Mouse (Mus musculus): ENCODE results near the gene Otub2. TPM values are rescaled to one million over a fixed set of nuclear protein-coding genes. Genes with fewer than 3 reads are reported as not detected.

Otub2 gene
- polyA plus RNA-seq (2015; fragmentation: Nextera tagmentation; extraction: Ambion mirVana) = 7.2 and 8.2 TPM in 2 replicates

DNA sequence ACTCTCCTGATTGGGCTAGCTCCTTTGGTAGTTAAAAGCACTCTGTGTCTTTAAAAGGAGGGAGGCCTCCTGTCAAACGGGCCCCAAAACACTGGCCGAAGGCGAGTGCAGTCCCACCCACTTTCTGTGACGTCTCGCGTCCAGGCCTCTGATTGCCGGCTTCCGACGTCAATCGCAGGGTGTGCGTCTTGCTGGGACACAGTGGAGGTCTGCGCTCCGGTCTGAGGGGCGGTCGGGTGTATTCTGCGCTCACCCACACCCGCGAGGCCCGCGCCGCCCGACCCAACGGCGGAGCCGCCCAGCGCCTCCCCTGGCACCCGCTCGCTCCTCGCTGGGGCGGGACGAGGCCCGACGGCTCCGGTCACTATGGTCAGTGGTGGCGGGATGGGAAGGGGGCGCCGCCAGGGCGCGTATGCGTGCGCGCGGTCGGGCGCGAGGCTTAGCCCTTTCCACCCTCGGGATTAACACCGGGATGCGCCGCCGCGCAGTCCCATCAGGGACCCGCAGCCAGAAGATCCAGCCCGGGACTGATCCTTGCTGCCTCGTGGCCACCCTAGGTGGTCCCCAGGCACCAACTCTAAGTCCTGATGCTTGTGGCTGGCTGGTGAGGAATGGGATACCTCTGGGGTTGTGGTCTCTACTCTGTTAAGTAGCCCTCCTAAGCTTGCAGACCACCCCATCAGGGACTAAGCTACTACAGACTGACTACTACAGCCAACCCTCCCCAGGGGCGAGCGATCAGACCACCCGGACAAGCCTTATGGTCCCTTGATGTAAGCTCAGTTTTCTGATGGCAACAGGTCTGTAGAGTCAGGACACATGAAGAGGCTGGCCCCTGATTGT, at the start of gene Otub2:
TSS of gene Otub2 (plus strand) at position 178 of the 843 bp plus-strand sequence.
- under 1% methylated on average over 55 of the region's 58 CpGs for WGBS
- peak; percentile 100 for ATAC-seq (ENCODE audit: low read depth)
- no peak within 1 kb of the TSS for H3K27ac ChIP-seq (ENCODE audit: low read length)

DNA sequence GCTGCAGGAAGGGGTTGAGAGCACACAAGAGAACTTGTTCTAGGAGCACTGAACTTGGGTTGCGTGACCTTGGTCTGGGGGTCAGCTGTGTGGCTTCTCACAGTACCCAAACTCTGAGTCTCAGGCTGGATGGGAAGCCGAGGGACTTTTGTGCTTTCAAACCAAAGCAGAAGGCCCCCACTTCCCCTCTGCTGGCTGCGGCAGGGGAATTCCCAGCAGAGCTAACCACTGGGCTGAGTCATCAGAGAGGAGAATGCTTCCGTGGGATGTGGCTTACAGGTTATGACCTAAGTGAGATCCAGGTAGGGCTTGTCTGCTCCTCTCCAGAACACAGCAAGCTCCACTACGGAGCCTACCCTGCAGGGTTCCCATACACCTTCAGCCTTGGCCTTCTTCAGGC, 47.3 kb upstream of the Otub2 start:
- WGBS = 75% methylated on average over 5 of the region's 5 CpGs
- H3K4me3 ChIP-seq (ENCODE audit: low read length) = no peak overlapping the region
- no peaks in the 10 kb centered on the region for H3K4me1 ChIP-seq (replicated peaks; ENCODE audit: control insufficient read depth, insufficient read depth, low read length)
- H3K27ac ChIP-seq (ENCODE audit: low read length) = no peak overlapping the region
- H3K27me3 ChIP-seq (ENCODE audit: control insufficient read depth, insufficient read depth, low read depth, low read length) = no peaks in the 10 kb centered on the region
- ATAC-seq (ENCODE audit: low read depth) = no peak
- H3K4me2 ChIP-seq (ENCODE audit: low read depth, low read length) = no peak overlapping the region
- H3K9ac ChIP-seq (ENCODE audit: low read length) = no peak overlapping the region
- H3K36me3 ChIP-seq (ENCODE audit: control insufficient read depth, insufficient read depth, low read length) = no peaks in the 10 kb centered on the region
- no peaks in the 10 kb centered on the region for H3K9me3 ChIP-seq (ENCODE audit: control insufficient read depth, low read length)

More for the DNA sequence above, at the start of gene Otub2:
- Histone ChIP-seq H3K36me3 (ENCODE audit: control insufficient read depth, insufficient read depth, low read length) (no peaks in the 10 kb centered on the region), H3K4me3 (ENCODE audit: low read length) (peak within 1 kb of the TSS; percentile 81), H3K4me2 (ENCODE audit: low read depth, low read length) (peak within 1 kb of the TSS; percentile 77), H3K9ac (ENCODE audit: low read length) (peak within 1 kb of the TSS; percentile 78), H3K9me3 (ENCODE audit: control insufficient read depth, low read length) (no peaks in the 10 kb centered on the region), H3K27me3 (ENCODE audit: control insufficient read depth, insufficient read depth, low read depth, low read length) (no peaks in the 10 kb centered on the region), H3K4me1 (replicated peaks; ENCODE audit: control insufficient read depth, insufficient read depth, low read length) (peaks cover 4% of the 10 kb centered on the region; the same call in 1 of the 2 replicates)

DNA sequence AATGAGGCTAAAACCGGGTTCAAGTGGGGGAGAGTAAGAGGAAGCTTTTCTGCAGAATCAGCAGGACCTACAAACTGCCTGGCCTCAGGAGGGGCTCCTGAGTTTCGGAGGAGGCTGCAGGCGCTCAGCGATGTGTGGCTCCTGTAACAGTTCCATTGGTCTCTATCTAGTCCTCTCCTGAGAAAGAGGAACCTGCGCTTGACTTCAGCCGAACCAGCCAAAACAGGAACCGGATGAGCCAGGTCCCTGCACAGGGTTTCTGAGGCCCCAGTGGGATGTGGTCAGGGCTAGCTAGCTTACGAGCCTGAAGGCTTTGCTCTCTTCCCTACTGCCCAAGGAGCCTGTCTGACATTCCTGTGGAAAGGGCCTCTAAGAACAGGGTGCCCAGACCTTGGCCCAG, 45.0 kb upstream of the Otub2 start:
- no peaks in the 10 kb centered on the region for H3K9me3 ChIP-seq (ENCODE audit: control insufficient read depth, low read length)
- H3K4me3 ChIP-seq (ENCODE audit: low read length) = no peak overlapping the region
- ATAC-seq (ENCODE audit: low read depth) = 0 out of 2 replicates have a peak, but pooled peaks have one; percentile 37
- no peak overlapping the region for H3K9ac ChIP-seq (ENCODE audit: low read length)
- H3K27ac ChIP-seq (ENCODE audit: low read length) = no peak overlapping the region
- WGBS = 65% methylated on average over 8 of the region's 8 CpGs
- no peak overlapping the region for H3K4me2 ChIP-seq (ENCODE audit: low read depth, low read length)
- H3K27me3 ChIP-seq (ENCODE audit: control insufficient read depth, insufficient read depth, low read depth, low read length) = no peaks in the 10 kb centered on the region
- no peaks in the 10 kb centered on the region for H3K36me3 ChIP-seq (ENCODE audit: control insufficient read depth, insufficient read depth, low read length)
- no peaks in the 10 kb centered on the region for H3K4me1 ChIP-seq (replicated peaks; ENCODE audit: control insufficient read depth, insufficient read depth, low read length)

DNA sequence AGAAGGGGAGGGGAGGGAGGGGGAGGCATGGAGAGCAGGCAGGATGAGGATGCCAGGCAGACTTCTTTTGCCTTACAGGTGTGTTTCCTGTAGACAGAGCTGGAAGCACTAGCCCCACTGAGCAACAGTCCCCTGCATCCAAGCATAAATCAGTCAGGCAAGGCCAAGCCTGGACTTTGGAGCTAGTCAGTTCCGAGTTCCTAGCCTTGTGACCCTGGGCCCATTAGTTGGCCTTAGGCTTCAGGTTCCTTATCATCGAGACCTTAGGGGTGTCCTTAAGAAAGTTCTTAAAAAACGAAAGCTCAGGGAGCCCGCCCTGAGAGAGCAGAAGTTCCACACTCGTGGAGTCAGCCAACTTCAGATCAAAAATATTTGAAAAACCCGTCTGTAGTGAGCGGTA, 43.5 kb upstream of the Otub2 start:
- Histone ChIP-seq H3K9ac (ENCODE audit: low read length) (no peak overlapping the region), H3K4me2 (ENCODE audit: low read depth, low read length) (no peak overlapping the region), H3K9me3 (ENCODE audit: control insufficient read depth, low read length) (no peaks in the 10 kb centered on the region), H3K27me3 (ENCODE audit: control insufficient read depth, insufficient read depth, low read depth, low read length) (no peaks in the 10 kb centered on the region), H3K36me3 (ENCODE audit: control insufficient read depth, insufficient read depth, low read length) (no peaks in the 10 kb centered on the region), H3K27ac (ENCODE audit: low read length) (no peak overlapping the region), H3K4me1 (replicated peaks; ENCODE audit: control insufficient read depth, insufficient read depth, low read length) (no peaks in the 10 kb centered on the region), H3K4me3 (ENCODE audit: low read length) (no peak overlapping the region)
- 59% methylated on average over 7 of the region's 7 CpGs for WGBS
- no peak for ATAC-seq (ENCODE audit: low read depth)

DNA sequence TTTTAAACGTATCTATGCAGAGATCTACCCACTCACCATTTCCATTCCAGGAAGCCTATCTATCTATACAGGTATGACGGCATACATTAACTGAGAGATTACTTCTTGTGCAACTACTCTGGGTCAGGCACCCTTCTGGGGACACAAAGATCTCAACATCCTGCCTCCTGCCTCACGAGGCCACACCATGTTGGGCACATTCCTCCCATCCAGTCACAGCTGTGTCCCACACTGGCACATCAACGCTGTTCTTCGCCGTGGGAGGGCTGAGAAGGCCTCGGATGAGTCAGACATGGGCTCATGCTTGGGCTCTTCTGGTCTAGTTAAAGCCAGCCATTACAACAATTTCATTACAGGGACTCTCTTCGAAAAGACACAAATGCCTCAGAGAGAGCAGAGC, 41.5 kb upstream of the Otub2 start:
- no peak overlapping the region for H3K4me3 ChIP-seq (ENCODE audit: low read length)
- H3K9me3 ChIP-seq (ENCODE audit: control insufficient read depth, low read length) = no peaks in the 10 kb centered on the region
- ATAC-seq (ENCODE audit: low read depth) = no peak
- WGBS = 56% methylated on average over 8 of the region's 8 CpGs
- H3K9ac ChIP-seq (ENCODE audit: low read length) = no peak overlapping the region
- H3K36me3 ChIP-seq (ENCODE audit: control insufficient read depth, insufficient read depth, low read length) = no peaks in the 10 kb centered on the region
- no peaks in the 10 kb centered on the region for H3K4me1 ChIP-seq (replicated peaks; ENCODE audit: control insufficient read depth, insufficient read depth, low read length)
- H3K27me3 ChIP-seq (ENCODE audit: control insufficient read depth, insufficient read depth, low read depth, low read length) = no peaks in the 10 kb centered on the region
- H3K27ac ChIP-seq (ENCODE audit: low read length) = no peak overlapping the region
- H3K4me2 ChIP-seq (ENCODE audit: low read depth, low read length) = no peak overlapping the region

DNA sequence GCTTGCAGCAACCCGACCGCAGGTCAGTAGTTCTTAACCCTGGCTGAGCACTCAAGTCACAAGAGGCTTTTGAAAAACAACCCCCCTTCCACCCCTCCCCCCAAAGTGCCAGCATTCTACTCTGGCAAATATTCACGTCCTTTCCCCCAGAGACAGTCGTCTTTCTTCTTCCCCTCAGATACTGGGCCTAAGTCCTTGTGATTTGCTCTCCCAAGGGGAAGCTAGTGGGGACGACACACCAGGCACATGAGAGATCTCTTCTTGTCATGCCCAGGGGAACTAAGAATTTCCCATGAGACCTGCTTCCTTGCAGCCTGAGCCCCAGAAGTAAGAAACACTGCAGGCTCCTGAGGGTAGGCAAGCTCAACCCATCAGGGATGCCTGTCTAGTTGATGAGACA, 41.1 kb upstream of the Otub2 start:
- Histone ChIP-seq H3K4me3 (ENCODE audit: low read length) (no peak overlapping the region), H3K27me3 (ENCODE audit: control insufficient read depth, insufficient read depth, low read depth, low read length) (no peaks in the 10 kb centered on the region), H3K9me3 (ENCODE audit: control insufficient read depth, low read length) (no peaks in the 10 kb centered on the region), H3K27ac (ENCODE audit: low read length) (no peak overlapping the region), H3K4me2 (ENCODE audit: low read depth, low read length) (no peak overlapping the region), H3K36me3 (ENCODE audit: control insufficient read depth, insufficient read depth, low read length) (no peaks in the 10 kb centered on the region), H3K4me1 (replicated peaks; ENCODE audit: control insufficient read depth, insufficient read depth, low read length) (no peaks in the 10 kb centered on the region), H3K9ac (ENCODE audit: low read length) (no peak overlapping the region)
- 32% methylated on average over 5 of the region's 5 CpGs for WGBS
- ATAC-seq (ENCODE audit: low read depth) = no peak

DNA sequence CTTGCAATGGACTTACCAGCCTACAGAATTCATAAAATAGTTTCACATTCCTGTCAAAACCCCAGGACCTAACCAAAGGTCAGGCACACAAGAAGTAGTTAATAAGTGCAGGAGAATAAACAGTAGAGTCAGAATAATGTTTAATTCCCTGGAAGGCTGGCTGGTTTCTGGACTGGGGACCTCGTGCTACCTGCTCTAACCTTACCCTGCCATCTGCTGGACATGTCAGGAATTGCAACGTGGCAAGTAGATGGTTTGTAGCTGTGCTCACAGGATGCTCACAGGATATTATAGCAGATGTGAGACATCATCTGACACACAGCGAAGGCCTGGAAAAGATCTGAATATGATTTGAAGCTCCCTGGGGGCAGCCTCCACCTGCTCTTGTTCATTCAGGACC, 40.0 kb upstream of the Otub2 start:
- Histone ChIP-seq H3K4me1 (replicated peaks; ENCODE audit: control insufficient read depth, insufficient read depth, low read length) (no peaks in the 10 kb centered on the region), H3K4me3 (ENCODE audit: low read length) (no peak overlapping the region), H3K4me2 (ENCODE audit: low read depth, low read length) (no peak overlapping the region), H3K9me3 (ENCODE audit: control insufficient read depth, low read length) (no peaks in the 10 kb centered on the region), H3K27me3 (ENCODE audit: control insufficient read depth, insufficient read depth, low read depth, low read length) (no peaks in the 10 kb centered on the region), H3K27ac (ENCODE audit: low read length) (no peak overlapping the region), H3K36me3 (ENCODE audit: control insufficient read depth, insufficient read depth, low read length) (no peaks in the 10 kb centered on the region), H3K9ac (ENCODE audit: low read length) (no peak overlapping the region)
- WGBS = 5% methylated on average over 3 of the region's 3 CpGs
- peak; percentile 44 for ATAC-seq (ENCODE audit: low read depth)

GRCm38 (mm10) chr12:103352735-103353134, 35.7 kb upstream of the Otub2 start:
- Histone ChIP-seq H3K4me2 (ENCODE audit: low read depth, low read length) (no peak overlapping the region), H3K9me3 (ENCODE audit: control insufficient read depth, low read length) (no peaks in the 10 kb centered on the region), H3K36me3 (ENCODE audit: control insufficient read depth, insufficient read depth, low read length) (no peaks in the 10 kb centered on the region), H3K9ac (ENCODE audit: low read length) (no peak overlapping the region), H3K27me3 (ENCODE audit: control insufficient read depth, insufficient read depth, low read depth, low read length) (no peaks in the 10 kb centered on the region), H3K27ac (ENCODE audit: low read length) (no peak overlapping the region), H3K4me3 (ENCODE audit: low read length) (no peak overlapping the region), H3K4me1 (replicated peaks; ENCODE audit: control insufficient read depth, insufficient read depth, low read length) (no peaks in the 10 kb centered on the region)
- ATAC-seq (ENCODE audit: low read depth) = no peak
- 90% methylated on average over 6 of the region's 6 CpGs for WGBS

GRCm38 (mm10) chr12:103353538-103353937, 34.9 kb upstream of the Otub2 start:
- no peak overlapping the region for H3K27ac ChIP-seq (ENCODE audit: low read length)
- no peak overlapping the region for H3K9ac ChIP-seq (ENCODE audit: low read length)

More at GRCm38 (mm10) chr12:103353538-103353937, 34.9 kb upstream of the Otub2 start:
- Histone ChIP-seq H3K27me3 (ENCODE audit: control insufficient read depth, insufficient read depth, low read depth, low read length) (no peaks in the 10 kb centered on the region), H3K36me3 (ENCODE audit: control insufficient read depth, insufficient read depth, low read length) (no peaks in the 10 kb centered on the region), H3K4me1 (replicated peaks; ENCODE audit: control insufficient read depth, insufficient read depth, low read length) (no peaks in the 10 kb centered on the region), H3K4me2 (ENCODE audit: low read depth, low read length) (no peak overlapping the region), H3K4me3 (ENCODE audit: low read length) (no peak overlapping the region), H3K9me3 (ENCODE audit: control insufficient read depth, low read length) (no peaks in the 10 kb centered on the region)
- peak; percentile 54; the same call in 1 of the 2 replicates for ATAC-seq (ENCODE audit: low read depth)
- 8% methylated on average over 5 of the region's 5 CpGs for WGBS
